Mouse (Mus musculus): Measurements from ENCODE around the gene Rcbtb2. TPM values are rescaled to one million over a fixed set of nuclear protein-coding genes. Genes with fewer than 3 reads are reported as not detected.

The Rcbtb2 gene
- total and polyA plus RNA-seq, 3 experiments = 34.1 to 49.0 (median 36.9) TPM

- DNase-seq (ENCODE audit: extremely low read depth) = no peak
- Histone ChIP-seq H3K4me2 (ENCODE audit: insufficient read depth, low read depth, poor library complexity, severe bottlenecking) (no peak overlapping the region; the same call in none of the 2 replicates), H3K27me3 (replicated peaks) (no peaks in the 10 kb centered on the region), H3K27ac (ENCODE audit: insufficient read depth, low read depth) (no peak overlapping the region), H3K79me2 (replicated peaks; ENCODE audit: control insufficient read depth, extremely low read depth, insufficient read depth, poor library complexity, severe bottlenecking) (no peaks in the 10 kb centered on the region), H3K36me3 (replicated peaks in 1 of 2; ENCODE audit: control insufficient read depth in 1 of 2, insufficient read depth in 1 of 2, low read length in 1 of 2) (no peaks in the 10 kb centered on the region), H3K9ac (ENCODE audit: insufficient read depth, low read depth) (no peak overlapping the region), H3K4me3 (replicated peaks in 1 of 3; ENCODE audit: low read depth in 2 of 3, low read length in 2 of 3, poor library complexity in 1 of 3) (no peak overlapping the region), H3K9me3 (replicated peaks; ENCODE audit: low read length) (no peaks in the 10 kb centered on the region), H3K4me1 (ENCODE audit: control insufficient read depth in 1 of 2, insufficient read depth in 2 of 2) (no peaks in the 10 kb centered on the region)
- TF ChIP-seq POLR2A (IDR thresholded peaks at IDR 0.05; ENCODE audit: low read depth, low read length) (no peak), TBP (conservative IDR thresholded peaks at IDR 0.05; ENCODE audit: low read depth, low read length) (no peak), GABPA (IDR thresholded peaks at IDR 0.05; ENCODE audit: insufficient replicate concordance, low read depth, low read length) (no peak), CHD2 (IDR thresholded peaks at IDR 0.05; ENCODE audit: low read length) (no peak), POLR2AphosphoS2 (IDR thresholded peaks at IDR 0.05; ENCODE audit: low read depth, low read length) (no peak), NRF1 (IDR thresholded peaks at IDR 0.05; ENCODE audit: low read depth, low read length) (no peak), JUN (IDR thresholded peaks at IDR 0.05; ENCODE audit: insufficient read depth, low read depth, low read length) (no peak), E2F4 (IDR thresholded peaks at IDR 0.05; ENCODE audit: insufficient replicate concordance, low read depth, low read length) (no peak), ZMIZ1 (IDR thresholded peaks at IDR 0.05; ENCODE audit: low read depth, low read length) (no peak), TCF12 (IDR thresholded peaks at IDR 0.05; ENCODE audit: low read depth, low read length) (no peak), SIN3A (IDR thresholded peaks at IDR 0.05; ENCODE audit: low read length) (no peak), RAD21 (IDR thresholded peaks at IDR 0.05; ENCODE audit: low read depth, low read length) (no peak), NELFE (IDR thresholded peaks at IDR 0.05; ENCODE audit: low read depth, low read length) (no peak), IRF4 (IDR thresholded peaks at IDR 0.05; ENCODE audit: low read depth, low read length) (no peak), MAZ (IDR thresholded peaks at IDR 0.05; ENCODE audit: low read depth, low read length) (no peak), HCFC1 (IDR thresholded peaks at IDR 0.05; ENCODE audit: low read depth, low read length) (no peak), ZC3H11A (IDR thresholded peaks at IDR 0.05; ENCODE audit: low read depth, low read length) (no peak), MAX (IDR thresholded peaks at IDR 0.05; ENCODE audit: low read length) (no peak)
- dilution Hi-C loops (cut with MboI; ENCODE audit: extremely low pct_ligation_motif_present, extremely low pct_unique_long_range_greater_than_20kb, low sequenced_read_pairs) (no loop called here), in situ Hi-C loops (cut with MboI; ENCODE audit: low pct_ligation_motif_present, low pct_unique_long_range_greater_than_20kb, low sequenced_read_pairs) (no loop called here)
Observed at GRCm38 (mm10) chr14:73088224-73088623, 34.6 kb upstream of the Rcbtb2 start.

- Histone ChIP-seq H3K79me2 (replicated peaks; ENCODE audit: control insufficient read depth, extremely low read depth, insufficient read depth, poor library complexity, severe bottlenecking) (no peaks in the 10 kb centered on the region), H3K27me3 (replicated peaks) (no peaks in the 10 kb centered on the region), H3K36me3 (replicated peaks in 1 of 2; ENCODE audit: control insufficient read depth in 1 of 2, insufficient read depth in 1 of 2, low read length in 1 of 2) (no peaks in the 10 kb centered on the region), H3K4me1 (ENCODE audit: control insufficient read depth in 1 of 2, insufficient read depth in 2 of 2) (no peaks in the 10 kb centered on the region), H3K4me2 (ENCODE audit: insufficient read depth, low read depth, poor library complexity, severe bottlenecking) (no peak overlapping the region), H3K9ac (ENCODE audit: insufficient read depth, low read depth) (no peak overlapping the region), H3K27ac (ENCODE audit: insufficient read depth, low read depth) (no peak overlapping the region), H3K9me3 (replicated peaks; ENCODE audit: low read length) (no peaks in the 10 kb centered on the region), H3K4me3 (replicated peaks in 1 of 3; ENCODE audit: low read depth in 2 of 3, low read length in 2 of 3, poor library complexity in 1 of 3) (no peak overlapping the region)
- in situ Hi-C loops (cut with MboI; ENCODE audit: low pct_ligation_motif_present, low pct_unique_long_range_greater_than_20kb, low sequenced_read_pairs) (no loop called here), dilution Hi-C loops (cut with MboI; ENCODE audit: extremely low pct_ligation_motif_present, extremely low pct_unique_long_range_greater_than_20kb, low sequenced_read_pairs) (no loop called here)
- no peak for DNase-seq (ENCODE audit: extremely low read depth)
- no peak for TF ChIP-seq E2F4 (IDR thresholded peaks at IDR 0.05; ENCODE audit: insufficient replicate concordance, low read depth, low read length)
Observed at GRCm38 (mm10) chr14:73092871-73093270, 30.0 kb upstream of the Rcbtb2 start.

Data from CH12.LX (cell line).